Mouse (Mus musculus): ENCODE results near the gene Krtap24-1.

Gene Krtap24-1

DNA sequence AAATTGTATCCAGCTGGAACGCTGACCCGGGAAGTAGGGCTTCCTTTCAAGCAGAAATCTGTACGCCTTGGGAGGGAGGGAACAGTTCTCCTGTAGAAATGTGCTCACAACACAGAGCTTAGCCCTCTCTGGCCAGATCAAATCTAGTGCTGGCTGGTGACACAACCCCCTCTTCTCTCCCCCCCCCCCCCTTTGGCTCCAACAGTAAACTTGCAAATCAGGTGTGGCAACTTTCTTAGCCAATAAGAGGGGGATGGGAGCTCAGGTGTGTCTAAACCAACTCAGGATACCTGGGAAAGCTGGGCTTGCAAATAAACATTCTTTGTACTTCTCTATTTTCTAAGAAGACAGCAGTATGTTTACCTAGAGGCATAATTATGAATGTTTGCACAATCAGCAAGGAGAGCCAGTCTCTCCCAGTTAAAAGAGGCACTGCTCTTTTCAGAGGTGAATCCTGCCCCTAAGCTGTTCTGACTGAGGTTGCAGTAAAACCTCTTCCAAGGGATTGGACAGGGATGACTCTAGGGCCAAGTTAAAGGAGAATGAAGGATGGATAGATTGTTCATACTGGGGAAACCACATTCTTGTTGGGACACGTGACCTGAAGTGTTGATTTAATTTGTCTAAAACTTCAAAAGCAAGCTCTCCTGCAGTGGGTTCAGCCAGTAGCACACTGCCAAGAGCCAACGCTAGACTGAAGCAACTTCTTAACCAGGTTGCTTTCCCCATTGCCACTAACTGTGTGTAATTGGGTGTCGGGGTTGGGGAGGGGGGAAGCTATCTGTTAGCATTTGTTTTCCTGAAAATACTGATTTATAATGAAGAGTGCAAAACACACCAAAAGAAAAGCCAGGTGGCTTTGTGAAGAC is 48.8 kb downstream of the Krtap24-1 start, which contains the start of gene Cldn8:
Gene Cldn8, minus strand, starts transcription at position 139 of the 869 bp plus-strand sequence.
- no peak for DNase-seq (ENCODE audit: low spot score in 2 of 2)

GRCm38 (mm10) chr16:88561617-88562164 is 50.4 kb downstream of the Krtap24-1 start:
- no peak for DNase-seq (ENCODE audit: low spot score in 2 of 2)
